Mouse (Mus musculus): ENCODE measurements around the gene 9930111J21Rik1.

DNA sequence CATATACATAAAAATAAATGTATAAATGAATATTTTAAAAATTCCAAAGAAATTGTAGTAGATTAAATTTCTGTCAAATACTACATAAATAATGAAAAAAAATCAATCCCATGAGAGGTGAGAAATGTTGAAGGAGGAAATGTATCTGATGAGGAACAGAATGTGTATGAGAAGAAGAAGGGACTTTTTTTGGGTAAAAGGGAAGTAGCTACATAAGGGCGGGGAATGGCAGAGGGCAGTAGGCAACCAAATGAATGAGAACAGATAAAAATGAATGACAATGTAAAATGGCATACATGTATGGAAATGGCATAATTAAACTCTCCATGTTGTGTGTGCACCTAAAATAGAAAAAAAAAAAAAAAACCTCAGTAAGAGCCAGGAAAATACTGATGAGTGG is 65.6 kb downstream of the 9930111J21Rik1 start:
- TF ChIP-seq CHD2 (IDR thresholded peaks at IDR 0.05; ENCODE audit: low read depth, low read length) (no peak), ZNF384 (IDR thresholded peaks at IDR 0.05; ENCODE audit: low read depth, low read length) (no peak)
